Mouse (Mus musculus): Measurements from ENCODE around the gene Pld4.

The Pld4 gene

DNA sequence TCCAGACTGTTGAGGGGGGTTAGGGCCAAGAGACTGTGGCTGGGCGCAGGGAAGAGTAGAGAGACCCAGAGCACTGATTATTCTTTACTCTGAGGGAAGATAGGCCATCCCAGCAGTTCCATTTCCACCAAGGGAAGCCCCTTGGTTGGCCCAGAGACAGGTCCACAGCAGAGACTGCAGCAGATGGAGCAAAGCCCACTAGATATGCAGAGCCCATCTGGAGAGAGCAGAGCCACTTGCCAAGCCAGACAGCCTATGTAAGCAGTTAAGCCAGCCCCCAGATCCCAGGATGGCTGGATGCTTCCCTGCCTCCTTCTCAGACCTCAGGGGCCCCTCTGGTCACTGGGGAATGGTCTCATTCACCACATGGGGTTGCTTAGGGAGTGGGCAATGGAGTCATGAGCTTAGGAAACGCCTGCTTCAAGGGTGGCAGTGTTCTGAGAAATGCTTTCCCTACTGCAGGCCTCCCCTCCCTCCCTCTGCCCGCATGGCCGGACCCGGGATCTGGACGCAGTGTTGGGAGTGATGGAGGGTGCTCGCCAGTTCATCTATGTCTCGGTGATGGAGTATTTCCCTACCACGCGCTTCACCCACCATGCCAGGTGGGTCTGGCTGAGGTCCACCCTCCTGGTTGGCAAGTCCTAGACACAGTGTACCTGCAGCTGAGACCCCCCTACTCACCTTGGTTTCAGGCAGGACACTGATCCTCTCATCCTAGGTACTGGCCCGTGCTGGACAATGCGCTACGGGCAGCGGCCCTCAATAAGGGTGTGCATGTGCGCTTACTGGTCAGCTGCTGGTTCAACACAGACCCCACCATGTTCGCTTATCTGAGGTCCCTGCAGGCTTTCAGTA is 6.8 kb downstream of the Pld4 start:
- no peak for DNase-seq (ENCODE audit: low spot score in 2 of 2)

DNA sequence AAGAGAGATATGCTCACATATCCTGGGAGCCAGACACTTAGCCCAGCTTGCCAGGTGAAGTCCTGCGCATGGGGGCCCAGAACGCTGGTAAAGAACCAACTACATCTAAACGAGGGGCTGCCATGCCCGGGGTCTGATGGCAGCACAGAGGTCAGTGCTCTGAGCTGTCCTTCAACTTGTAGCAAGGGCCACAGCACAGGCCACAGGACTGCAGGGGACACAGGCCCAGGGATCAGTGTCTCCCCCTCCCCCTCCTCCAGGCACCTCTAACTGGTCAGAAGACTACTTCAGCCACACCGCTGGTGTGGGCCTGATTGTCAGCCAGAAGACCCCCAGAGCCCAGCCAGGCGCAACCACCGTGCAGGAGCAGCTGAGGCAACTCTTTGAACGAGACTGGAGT is 7.7 kb downstream of the Pld4 start:
- DNase-seq (ENCODE audit: low spot score in 2 of 2), result no peak

- DNase-seq (ENCODE audit: low spot score in 2 of 2), result no peak
Observed at GRCm38 (mm10) chr12:112769031-112769430, 8.6 kb downstream of the Pld4 start.

- DNase-seq (ENCODE audit: low spot score in 2 of 2), result no peak
Observed at GRCm38 (mm10) chr12:112769751-112770150, 9.3 kb downstream of the Pld4 start.

DNA sequence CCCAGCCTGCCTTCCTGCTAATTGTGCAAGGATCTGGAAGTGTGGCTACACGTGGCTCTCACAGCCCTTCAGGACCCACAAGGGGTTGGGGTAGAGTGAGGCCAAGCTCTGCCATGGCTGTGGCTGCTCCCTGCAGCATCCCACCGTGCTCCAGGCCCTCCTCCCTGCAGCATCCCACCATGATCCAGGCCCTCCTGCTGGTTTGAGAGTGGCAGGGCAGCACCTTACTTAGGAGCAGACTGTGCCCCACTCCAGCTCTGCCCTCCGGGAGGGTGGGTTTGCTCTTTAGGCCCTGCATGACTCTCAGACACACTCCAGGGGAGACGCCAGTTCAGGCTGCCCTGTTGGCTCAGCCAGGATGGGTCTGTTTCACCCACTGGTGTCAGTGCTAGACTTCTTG is 9.9 kb downstream of the Pld4 start:
- no peak for DNase-seq (ENCODE audit: low spot score in 2 of 2)

DNA sequence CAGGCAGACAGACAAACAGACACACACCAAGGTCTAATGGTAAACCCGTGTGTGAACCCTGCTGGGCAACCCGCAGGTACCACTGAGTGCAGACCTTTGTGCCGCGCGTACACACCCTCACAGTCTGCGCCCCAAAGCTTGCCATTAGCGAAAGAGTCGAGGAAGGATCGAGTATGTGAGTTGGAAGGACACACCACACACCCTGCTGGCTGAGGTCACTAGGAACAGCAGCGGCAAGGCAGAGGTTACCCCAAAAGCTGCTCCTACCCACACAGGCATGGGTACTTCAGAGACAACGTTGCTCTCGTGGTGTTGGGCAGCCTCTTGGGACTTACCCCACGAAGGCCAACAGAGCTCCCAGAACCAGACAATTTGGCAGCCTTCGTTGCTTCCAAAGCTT is 11.9 kb downstream of the Pld4 start:
- DNase-seq (ENCODE audit: low spot score in 2 of 2), result no peak

DNA sequence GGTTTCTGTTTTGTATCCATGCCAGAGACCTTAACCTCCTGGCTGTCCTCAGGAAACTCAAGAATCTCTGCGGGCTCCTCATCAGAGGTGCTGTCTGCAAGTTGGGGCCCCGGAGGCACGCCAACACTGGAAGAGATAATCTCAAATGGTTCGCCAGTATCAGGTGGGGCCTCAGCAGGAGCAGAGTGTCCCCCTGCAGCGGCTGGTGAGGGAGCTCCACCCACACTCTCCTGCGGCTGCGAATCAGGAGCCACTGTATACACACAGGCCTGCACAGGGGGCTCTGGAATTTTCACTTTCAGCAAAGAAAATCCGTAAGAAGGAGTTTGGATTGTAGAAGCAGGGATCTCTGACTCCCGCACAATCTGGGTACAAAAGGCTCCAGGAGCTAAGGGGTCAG is 12.9 kb downstream of the Pld4 start:
- no peak for DNase-seq (ENCODE audit: low spot score in 2 of 2)

DNA sequence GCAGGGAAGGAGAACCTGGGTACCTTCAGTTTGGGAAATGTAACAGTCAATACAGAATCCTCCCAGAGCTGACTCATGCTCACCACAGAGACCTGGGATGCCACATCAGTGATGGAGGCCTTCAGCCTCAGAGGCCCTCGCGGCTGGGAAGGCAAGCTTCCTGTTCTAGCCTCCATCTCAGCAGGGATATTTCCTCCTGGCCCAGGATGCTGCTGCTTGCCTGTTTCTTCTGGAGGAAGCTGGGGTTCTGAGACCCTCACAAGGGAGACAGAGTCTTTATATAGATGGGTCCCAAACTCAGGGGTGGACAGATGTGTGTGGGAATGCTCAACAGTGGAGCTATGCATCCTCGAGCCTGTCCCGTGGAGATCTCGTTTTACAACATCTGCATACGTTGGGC is 13.6 kb downstream of the Pld4 start:
- no peak for DNase-seq (ENCODE audit: low spot score in 2 of 2)

- DNase-seq (ENCODE audit: low spot score in 2 of 2), result no peak
Observed at GRCm38 (mm10) chr12:112774481-112774880, 14.0 kb downstream of the Pld4 start.

DNA sequence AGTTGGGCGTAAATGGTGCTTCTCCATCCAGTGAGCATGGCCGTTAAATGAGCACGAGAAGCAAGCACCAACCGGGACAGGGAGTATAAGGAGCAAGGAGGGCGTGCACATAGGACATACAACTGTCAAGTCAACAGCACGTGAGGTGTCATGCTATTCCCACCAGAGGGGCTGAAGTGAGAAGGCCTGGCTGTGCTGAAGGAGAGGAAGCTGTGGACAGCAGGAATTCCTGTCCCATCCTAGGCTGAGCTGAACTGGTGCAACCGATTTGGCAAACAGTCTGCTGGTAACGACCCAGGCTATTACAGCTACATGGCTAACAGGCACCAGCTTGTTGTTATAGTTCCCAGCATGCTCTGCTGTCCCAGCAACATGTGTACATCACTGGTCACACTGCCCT is 30.6 kb downstream of the Pld4 start:
- no peak for DNase-seq (ENCODE audit: low spot score in 2 of 2)

- DNase-seq (ENCODE audit: low spot score in 2 of 2), result no peak
Observed at GRCm38 (mm10) chr12:112793601-112794355, 33.3 kb downstream of the Pld4 start.

DNA sequence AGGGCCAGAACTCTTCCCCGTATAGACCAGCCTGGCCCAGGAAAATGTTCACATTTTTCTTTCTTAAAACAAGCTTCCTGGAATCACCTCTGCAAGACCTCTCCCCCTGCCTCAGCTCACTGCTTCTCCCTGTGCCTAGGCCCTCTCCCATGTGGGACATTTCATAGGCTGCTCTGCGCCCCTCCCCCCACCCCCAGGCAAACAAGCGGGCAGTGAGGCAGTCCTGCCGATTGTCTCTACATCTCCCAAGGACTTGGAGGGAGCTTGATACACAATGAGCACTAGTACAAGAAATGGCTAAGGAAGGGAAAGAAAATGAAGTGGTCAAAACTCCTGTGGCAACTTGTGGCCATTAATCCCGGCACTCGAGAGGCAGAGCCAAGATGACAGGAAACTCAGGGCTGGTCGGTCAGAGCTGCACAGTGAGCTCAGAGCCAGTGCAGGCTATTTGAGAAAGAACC is 33.9 kb downstream of the Pld4 start:
- no peak for DNase-seq (ENCODE audit: low spot score in 2 of 2)

DNA sequence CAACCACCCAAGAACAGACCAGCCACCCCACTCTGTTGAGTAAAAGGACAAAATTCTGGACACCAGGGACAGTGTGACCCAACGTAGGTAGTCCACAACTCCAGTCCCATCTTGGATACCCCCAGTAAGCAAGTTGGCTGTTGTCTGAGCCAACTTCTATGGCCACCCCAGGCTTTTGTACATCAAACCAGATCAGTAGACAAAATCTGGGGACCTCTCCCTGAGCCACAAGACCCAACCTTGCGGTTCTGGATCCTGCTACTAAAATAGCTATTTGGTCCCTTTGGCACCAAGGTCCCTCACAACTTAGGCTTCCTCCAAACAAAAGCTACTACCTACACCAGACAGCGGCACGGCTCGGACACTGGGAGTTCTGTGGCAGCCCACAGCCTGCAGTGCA is 34.5 kb downstream of the Pld4 start:
- no peak for DNase-seq (ENCODE audit: low spot score in 2 of 2)

DNA sequence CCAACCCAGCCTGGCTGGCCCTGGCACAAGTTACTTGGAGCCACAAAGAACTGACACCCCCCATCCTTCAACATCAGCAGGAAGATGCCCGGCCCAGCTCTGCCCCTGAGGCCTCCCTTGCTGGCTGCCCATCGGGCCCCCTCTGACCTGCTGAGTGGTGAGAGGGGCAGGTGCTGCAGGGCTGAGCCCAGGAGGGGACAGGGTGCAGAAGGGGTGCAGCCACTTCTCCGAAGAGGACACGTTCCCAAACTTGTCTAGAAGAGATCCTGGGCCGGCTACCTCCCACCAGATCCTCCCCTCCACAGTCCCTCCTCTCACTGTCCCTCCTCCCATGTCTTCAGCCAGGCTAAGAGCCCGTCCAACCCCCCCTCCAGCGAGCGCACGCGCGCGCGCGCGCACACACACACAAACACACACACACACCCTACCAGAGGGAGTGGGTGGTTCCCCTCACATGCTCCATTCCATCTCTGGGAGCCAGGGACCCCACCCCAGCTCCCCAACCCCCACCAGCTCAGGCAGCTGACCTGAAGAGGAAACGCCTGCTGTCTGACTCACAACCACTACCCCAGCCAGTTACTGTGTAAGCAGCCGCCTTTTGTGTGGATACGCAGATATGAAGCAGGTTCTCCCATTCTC is 35.1 kb downstream of the Pld4 start:
- no peak for DNase-seq (ENCODE audit: low spot score in 2 of 2)

DNA sequence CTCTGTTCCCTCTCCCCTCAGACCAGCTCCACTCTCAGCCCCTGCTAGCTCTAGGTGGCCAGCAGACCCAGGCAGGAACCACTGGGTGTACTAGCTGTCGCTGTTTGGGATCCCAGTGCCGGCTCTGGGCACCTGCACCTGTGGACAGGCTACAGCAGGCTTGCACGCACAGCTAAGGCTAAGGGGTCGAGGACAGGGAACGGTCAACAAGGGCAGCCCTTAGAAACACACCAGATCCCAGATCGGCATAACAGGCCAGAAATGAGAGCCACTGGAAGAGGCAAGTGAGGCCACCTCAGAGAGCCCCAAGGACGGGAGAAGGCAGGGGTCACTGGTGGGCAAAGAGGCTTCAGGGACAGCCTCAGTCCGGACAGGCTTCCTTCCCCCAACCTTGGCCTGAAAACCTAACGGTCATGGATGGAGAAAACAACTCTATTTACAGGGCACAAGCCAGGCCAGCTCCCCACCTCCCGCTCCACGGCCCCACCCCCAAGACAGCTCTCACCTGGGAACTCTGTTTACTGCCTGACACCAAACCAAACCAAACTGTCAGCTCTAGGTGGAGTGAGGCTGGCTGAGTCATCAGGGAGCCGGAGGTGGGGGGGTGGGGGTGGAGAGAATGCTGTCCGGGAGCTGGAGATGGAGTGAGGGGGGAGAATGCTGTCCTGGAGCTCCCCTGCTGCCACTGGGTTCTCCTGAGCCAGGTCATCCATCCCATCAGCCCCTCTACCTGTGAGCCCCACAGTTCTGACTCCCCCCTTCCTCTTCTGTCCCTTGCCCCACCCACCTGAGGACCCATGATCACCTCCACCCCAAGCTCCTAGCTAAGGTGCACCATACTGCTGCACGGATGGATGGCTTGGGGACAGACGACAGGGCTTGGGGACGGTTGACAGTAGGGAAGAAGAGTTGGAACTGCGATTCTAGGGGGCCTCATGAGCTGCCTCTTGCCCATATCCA is 36.4 kb downstream of the Pld4 start:
- no peak for DNase-seq (ENCODE audit: low spot score in 2 of 2)

DNA sequence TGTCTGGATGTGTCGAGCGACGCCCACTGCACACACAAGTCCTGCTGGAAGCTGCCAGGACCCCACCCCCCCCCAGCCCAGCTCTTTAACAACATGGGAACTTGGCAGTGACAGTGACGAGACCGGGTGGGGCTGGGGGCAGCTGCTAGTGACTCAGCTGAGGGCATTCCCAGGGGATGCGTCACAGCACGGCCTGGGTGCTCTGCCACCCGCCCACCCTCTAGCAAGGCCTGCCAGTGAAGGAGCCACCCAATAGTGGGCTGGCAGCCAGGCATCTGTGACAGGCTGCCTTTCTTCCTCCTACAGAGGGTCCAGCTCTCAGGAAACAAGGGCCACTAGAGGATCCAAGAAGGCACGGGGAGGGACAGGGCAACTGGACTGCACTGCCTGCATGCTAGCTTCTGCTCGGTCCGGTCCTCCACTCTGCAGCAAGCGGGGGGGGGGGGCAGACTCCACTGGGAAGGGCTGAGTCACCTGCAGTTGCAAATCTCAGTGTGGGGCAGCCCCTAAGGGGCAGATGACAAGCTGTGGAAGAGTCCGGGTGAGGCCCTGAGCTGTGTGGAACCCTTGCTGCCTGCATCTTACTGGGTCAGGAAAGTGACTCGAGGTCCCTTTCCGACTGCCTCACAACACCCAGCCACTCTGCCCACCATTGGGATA is 37.3 kb downstream of the Pld4 start:
- DNase-seq (ENCODE audit: low spot score in 2 of 2), result no peak

GRCm38 (mm10) chr12:112798332-112798681 is 37.9 kb downstream of the Pld4 start:
- no peak for DNase-seq (ENCODE audit: low spot score in 2 of 2)

- DNase-seq (ENCODE audit: low spot score in 2 of 2), result no peak
Observed at GRCm38 (mm10) chr12:112798716-112799115, 38.3 kb downstream of the Pld4 start.

DNA sequence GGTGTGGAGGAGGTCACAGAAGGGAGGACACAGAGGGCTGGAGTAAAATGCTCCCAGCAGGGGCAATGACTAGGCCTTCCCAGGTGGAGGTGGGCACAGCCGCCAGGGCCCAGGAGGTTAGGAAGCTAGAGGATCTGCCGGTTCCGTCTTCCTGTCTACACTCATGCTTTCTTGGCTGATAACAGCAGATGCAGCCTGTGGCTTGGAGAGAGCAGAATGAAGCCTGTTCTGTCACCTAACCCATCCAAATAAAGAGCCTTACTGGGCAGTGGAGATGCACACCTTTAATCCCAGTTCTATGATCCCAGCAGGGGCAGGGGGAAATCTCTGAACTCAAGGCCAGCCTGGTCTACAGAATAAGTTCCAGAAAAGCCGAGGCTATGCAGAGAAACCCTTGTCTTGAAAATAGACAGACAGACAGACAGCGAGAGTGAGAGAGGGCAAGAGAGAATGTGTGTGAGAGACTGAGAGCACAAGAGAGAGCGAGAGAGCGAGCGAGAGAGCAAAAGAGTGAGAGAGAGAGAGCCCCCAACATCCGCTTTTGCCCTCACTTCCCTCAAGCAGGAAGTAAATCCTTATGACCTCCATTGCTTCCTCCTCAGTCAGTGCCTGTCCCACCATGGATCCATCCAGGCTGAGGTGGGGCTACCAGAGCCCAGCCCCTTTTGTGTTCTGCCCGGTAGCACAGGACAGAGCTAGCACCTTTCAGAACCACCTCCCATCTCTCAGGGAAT is 38.9 kb downstream of the Pld4 start:
- no peak for DNase-seq (ENCODE audit: low spot score in 2 of 2)

- DNase-seq (ENCODE audit: low spot score in 2 of 2), result peak; percentile 72 to 84
Observed at GRCm38 (mm10) chr12:112800476-112800875, 40.0 kb downstream of the Pld4 start.
